Mouse (Mus musculus): Measurements from ENCODE around the gene Hic2. TPM values are rescaled to one million over a fixed set of nuclear protein-coding genes. Genes with fewer than 3 reads are reported as not detected.

The Hic2 gene
- polyA plus RNA-seq, 1 experiment = 1.2 TPM

DNA sequence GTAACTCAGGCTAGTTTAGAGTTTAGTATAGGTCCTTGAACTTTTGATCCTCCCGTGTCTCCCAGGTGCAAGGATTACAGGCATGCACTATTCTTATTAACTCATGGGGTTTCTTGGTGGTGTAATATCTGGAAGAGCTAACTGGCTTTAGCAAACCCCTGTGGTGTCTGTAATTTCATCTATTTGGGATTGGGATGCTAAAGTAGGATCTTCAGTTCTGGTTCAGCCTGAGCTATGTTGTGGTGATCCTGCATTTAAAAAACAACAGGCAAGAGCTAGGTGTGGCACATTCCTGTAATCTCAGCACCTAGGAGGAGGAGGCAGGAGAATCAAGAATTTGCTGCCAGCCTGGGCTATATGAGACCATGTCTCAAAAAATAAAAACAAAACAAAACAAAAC lies 11.6 kb downstream of the Hic2 start:
- 72% methylated on average over 1 of the region's 1 CpGs for WGBS
- TF ChIP-seq CTCF (IDR thresholded peaks at IDR 0.05; ENCODE audit: extremely low read depth, insufficient read depth, insufficient read length, insufficient replicate concordance) (no peak), POLR2A (IDR thresholded peaks at IDR 0.05; ENCODE audit: low read depth, low read length) (no peak)
- H3K4me3 ChIP-seq (ENCODE audit: extremely low read depth, insufficient read depth, insufficient read length) = no peak overlapping the region
- H3K27me3 ChIP-seq (ENCODE audit: control insufficient read depth, insufficient read depth, low read length) = no peaks in the 10 kb centered on the region
- DNase-seq (ENCODE audit: low read depth in 1 of 2, low spot score in 2 of 2) = no peak
- no peaks in the 10 kb centered on the region for H3K4me1 ChIP-seq (ENCODE audit: control insufficient read depth, insufficient read depth, insufficient read length)
- H3K27ac ChIP-seq (ENCODE audit: insufficient read depth, low read length) = no peak overlapping the region
- no peaks in the 10 kb centered on the region for H3K36me3 ChIP-seq (ENCODE audit: control insufficient read depth, insufficient read depth, low read length)

DNA sequence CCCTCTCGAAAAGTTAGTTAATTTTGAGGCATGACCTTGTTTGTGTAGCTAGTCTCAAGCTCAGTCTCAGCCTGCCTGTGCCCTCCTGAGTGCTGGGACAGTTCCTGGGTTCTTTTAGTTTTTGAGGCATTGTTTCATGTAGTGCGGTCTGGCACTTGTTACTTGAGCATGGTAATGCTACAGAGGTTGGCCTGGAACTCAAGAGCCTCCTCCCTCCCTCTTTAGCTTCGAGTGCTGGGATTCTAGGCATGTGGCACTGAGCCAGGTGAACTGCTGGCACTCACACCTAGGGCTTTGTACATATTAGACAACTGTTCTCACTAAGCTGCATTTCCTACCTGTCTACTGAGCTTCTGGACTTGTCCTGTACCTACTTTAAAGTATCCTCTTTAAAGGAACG lies 14.4 kb downstream of the Hic2 start:
- Histone ChIP-seq H3K27me3 (ENCODE audit: control insufficient read depth, insufficient read depth, low read length) (no peaks in the 10 kb centered on the region), H3K4me1 (ENCODE audit: control insufficient read depth, insufficient read depth, insufficient read length) (no peaks in the 10 kb centered on the region), H3K36me3 (ENCODE audit: control insufficient read depth, insufficient read depth, low read length) (no peaks in the 10 kb centered on the region), H3K4me3 (ENCODE audit: extremely low read depth, insufficient read depth, insufficient read length) (no peak overlapping the region), H3K27ac (ENCODE audit: insufficient read depth, low read length) (no peak overlapping the region)
- WGBS = 85% methylated on average over 4 of the region's 4 CpGs
- no peak for TF ChIP-seq POLR2A (IDR thresholded peaks at IDR 0.05; ENCODE audit: low read depth, low read length)
- TF ChIP-seq CTCF (IDR thresholded peaks at IDR 0.05; ENCODE audit: extremely low read depth, insufficient read depth, insufficient read length, insufficient replicate concordance) = no peak
- DNase-seq (ENCODE audit: low read depth in 1 of 2, low spot score in 2 of 2) = no peak

DNA sequence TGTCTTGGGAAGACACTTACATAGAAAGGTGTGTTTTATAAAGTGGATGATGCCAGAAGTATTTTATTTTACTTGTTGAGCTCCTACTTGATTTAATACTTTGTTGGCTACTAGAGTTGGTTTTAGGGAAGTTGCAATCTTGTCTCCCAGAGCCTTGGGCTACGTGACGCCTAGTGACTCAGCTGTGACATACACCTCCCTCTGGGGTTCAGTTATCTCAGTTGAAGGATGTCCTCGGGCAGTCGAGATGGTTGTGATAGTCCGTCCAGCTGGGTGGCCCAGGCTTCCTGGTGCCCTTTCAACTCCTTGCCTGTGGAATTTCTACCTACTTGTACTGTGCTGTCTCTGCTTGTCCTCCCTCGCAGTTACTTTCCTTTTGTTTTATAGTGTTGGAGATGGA lies 15.8 kb downstream of the Hic2 start:
- no peak overlapping the region for H3K4me3 ChIP-seq (ENCODE audit: extremely low read depth, insufficient read depth, insufficient read length)
- no peaks in the 10 kb centered on the region for H3K36me3 ChIP-seq (ENCODE audit: control insufficient read depth, insufficient read depth, low read length)
- no peaks in the 10 kb centered on the region for H3K4me1 ChIP-seq (ENCODE audit: control insufficient read depth, insufficient read depth, insufficient read length)
- 29% methylated on average over 6 of the region's 6 CpGs for WGBS
- TF ChIP-seq CTCF (IDR thresholded peaks at IDR 0.05; ENCODE audit: extremely low read depth, insufficient read depth, insufficient read length, insufficient replicate concordance) (no peak), POLR2A (IDR thresholded peaks at IDR 0.05; ENCODE audit: low read depth, low read length) (no peak)
- no peaks in the 10 kb centered on the region for H3K27me3 ChIP-seq (ENCODE audit: control insufficient read depth, insufficient read depth, low read length)
- no peak overlapping the region for H3K27ac ChIP-seq (ENCODE audit: insufficient read depth, low read length)
- no peak for DNase-seq (ENCODE audit: low read depth in 1 of 2, low spot score in 2 of 2)

DNA sequence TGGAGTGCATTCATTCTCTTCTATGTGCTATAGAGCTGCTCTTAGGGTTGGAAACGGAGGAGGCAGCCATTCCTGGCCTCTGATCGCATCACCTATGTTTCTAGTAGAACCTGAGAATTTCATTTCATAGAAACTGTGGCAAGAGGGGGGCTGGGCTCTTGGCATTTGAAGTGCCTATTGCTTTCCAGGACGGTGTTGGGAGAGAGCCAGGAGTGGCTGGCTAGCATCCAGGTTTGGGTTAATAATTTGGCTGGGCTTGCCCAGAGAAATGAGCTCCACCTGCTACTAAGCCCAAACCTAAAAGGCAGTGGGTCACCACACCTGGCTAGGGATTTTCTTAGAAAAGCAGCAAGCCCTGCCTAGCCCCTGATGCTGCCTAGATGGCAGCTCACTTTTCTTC lies 18.2 kb downstream of the Hic2 start:
- Histone ChIP-seq H3K4me3 (ENCODE audit: extremely low read depth, insufficient read depth, insufficient read length) (no peak overlapping the region), H3K27ac (ENCODE audit: insufficient read depth, low read length) (no peak overlapping the region), H3K36me3 (ENCODE audit: control insufficient read depth, insufficient read depth, low read length) (no peaks in the 10 kb centered on the region), H3K4me1 (ENCODE audit: control insufficient read depth, insufficient read depth, insufficient read length) (no peaks in the 10 kb centered on the region), H3K27me3 (ENCODE audit: control insufficient read depth, insufficient read depth, low read length) (no peaks in the 10 kb centered on the region)
- WGBS = 71% methylated on average over 3 of the region's 3 CpGs
- DNase-seq (ENCODE audit: low read depth in 1 of 2, low spot score in 2 of 2) = no peak
- no peak for TF ChIP-seq POLR2A (IDR thresholded peaks at IDR 0.05; ENCODE audit: low read depth, low read length)

DNA sequence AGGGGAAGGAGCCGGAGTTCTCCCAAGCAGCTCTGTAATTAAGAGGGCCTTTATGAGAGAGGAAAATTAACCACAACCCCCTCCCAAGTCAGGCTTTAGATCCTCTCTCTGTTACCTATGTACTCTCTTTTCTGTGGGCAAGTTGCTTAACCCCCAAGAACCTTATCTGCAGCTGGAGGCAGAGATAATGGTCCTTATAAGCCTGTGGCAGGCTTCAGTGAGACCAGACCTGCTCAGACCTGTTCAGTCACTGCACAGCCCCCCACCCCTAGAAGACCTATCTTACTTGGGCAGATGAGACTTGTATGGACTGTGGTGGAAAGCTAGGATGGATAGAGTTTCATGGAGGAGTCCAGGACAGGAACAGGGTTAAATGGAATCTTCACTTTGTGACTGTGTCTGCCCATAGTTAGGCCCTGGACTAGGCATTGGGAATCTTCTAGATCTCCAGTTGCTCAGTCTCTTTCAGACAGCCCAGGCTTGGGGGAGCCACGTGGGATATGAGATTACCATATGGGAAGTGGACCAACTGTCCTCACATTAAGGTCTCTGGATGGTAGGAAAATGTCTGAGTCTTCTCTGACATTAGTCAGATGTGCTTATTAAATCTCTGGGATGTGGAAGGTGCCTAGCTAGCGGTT lies 18.8 kb downstream of the Hic2 start:
- no peak overlapping the region for H3K27ac ChIP-seq (ENCODE audit: insufficient read depth, low read length)
- no peak for DNase-seq (ENCODE audit: low read depth in 1 of 2, low spot score in 2 of 2)
- H3K4me1 ChIP-seq (ENCODE audit: control insufficient read depth, insufficient read depth, insufficient read length) = no peaks in the 10 kb centered on the region
- no peaks in the 10 kb centered on the region for H3K36me3 ChIP-seq (ENCODE audit: control insufficient read depth, insufficient read depth, low read length)
- WGBS = 75% methylated on average over 3 of the region's 3 CpGs
- TF ChIP-seq POLR2A (IDR thresholded peaks at IDR 0.05; ENCODE audit: low read depth, low read length) = no peak
- TF ChIP-seq CTCF (IDR thresholded peaks at IDR 0.05; ENCODE audit: extremely low read depth, insufficient read depth, insufficient read length, insufficient replicate concordance) = no peak
- H3K4me3 ChIP-seq (ENCODE audit: extremely low read depth, insufficient read depth, insufficient read length) = no peak overlapping the region
- H3K27me3 ChIP-seq (ENCODE audit: control insufficient read depth, insufficient read depth, low read length) = no peaks in the 10 kb centered on the region

DNA sequence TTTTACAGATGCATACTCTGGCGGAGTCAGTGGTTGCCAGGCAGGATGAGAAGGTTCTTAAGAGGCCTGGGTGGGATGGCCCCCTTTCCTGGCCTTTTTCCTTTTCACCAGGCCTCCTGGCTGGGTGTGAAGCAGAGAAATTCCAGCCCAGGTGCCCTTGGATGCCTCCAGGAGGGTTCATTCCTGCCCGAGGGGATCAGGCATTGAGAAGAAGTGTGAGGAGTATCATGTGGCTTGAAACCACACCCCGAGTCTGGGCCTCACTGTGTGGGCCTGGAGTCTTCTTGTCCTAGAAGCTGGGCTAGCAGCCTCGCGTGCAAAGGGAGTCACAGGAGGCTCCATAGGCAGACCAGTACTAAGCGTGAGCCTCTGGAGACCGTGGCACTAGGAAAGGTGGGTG lies 19.5 kb downstream of the Hic2 start:
- H3K36me3 ChIP-seq (ENCODE audit: control insufficient read depth, insufficient read depth, low read length) = 0 out of 2 replicates have a peak, but pooled peaks cover 4% of the 10 kb centered on the region
- no peak for TF ChIP-seq POLR2A (IDR thresholded peaks at IDR 0.05; ENCODE audit: low read depth, low read length)
- no peak for TF ChIP-seq CTCF (IDR thresholded peaks at IDR 0.05; ENCODE audit: extremely low read depth, insufficient read depth, insufficient read length, insufficient replicate concordance)
- H3K27me3 ChIP-seq (ENCODE audit: control insufficient read depth, insufficient read depth, low read length) = no peaks in the 10 kb centered on the region
- H3K4me3 ChIP-seq (ENCODE audit: extremely low read depth, insufficient read depth, insufficient read length) = no peak overlapping the region
- no peak for DNase-seq (ENCODE audit: low read depth in 1 of 2, low spot score in 2 of 2)
- no peak overlapping the region for H3K27ac ChIP-seq (ENCODE audit: insufficient read depth, low read length)
- WGBS = 82% methylated on average over 7 of the region's 7 CpGs
- H3K4me1 ChIP-seq (ENCODE audit: control insufficient read depth, insufficient read depth, insufficient read length) = no peaks in the 10 kb centered on the region

DNA sequence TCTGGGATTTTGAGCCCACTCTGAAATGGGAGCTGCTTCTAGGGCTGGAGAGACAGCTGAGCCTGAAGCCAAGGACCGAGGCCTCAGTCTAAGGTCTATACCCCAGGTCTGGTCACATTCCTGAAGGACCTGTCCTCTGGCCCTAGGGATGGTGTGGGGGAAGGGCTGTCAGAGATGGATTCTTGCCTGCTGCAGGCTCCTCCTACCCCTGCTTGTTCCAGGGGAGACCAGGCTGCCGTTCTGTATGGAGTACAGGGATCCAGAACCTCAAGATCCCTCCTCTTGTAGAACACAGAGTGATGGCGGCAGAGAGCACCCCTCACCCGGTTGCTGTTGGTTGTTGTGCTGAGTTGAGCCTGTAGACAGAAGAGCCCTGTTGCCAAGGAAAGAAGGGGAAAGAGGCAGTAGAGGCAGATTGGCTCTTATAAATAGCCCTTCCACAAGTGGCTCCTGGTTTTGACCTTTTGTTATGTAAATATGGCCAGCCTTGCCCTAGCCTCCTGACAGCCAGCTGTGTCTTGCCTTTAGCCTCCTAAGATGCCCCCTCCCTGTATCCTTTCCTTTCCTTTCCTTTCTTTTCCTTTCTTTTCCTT lies 20.7 kb downstream of the Hic2 start:
- TF ChIP-seq CTCF (IDR thresholded peaks at IDR 0.05; ENCODE audit: extremely low read depth, insufficient read depth, insufficient read length, insufficient replicate concordance) = no peak
- TF ChIP-seq POLR2A (IDR thresholded peaks at IDR 0.05; ENCODE audit: low read depth, low read length) = no peak
- Histone ChIP-seq H3K36me3 (ENCODE audit: control insufficient read depth, insufficient read depth, low read length) (0 out of 2 replicates have a peak, but pooled peaks cover 4% of the 10 kb centered on the region), H3K4me3 (ENCODE audit: extremely low read depth, insufficient read depth, insufficient read length) (no peak overlapping the region), H3K27ac (ENCODE audit: insufficient read depth, low read length) (no peak overlapping the region), H3K27me3 (ENCODE audit: control insufficient read depth, insufficient read depth, low read length) (no peaks in the 10 kb centered on the region), H3K4me1 (ENCODE audit: control insufficient read depth, insufficient read depth, insufficient read length) (no peaks in the 10 kb centered on the region)
- DNase-seq (ENCODE audit: low read depth in 1 of 2, low spot score in 2 of 2) = no peak
- 87% methylated on average over 4 of the region's 4 CpGs for WGBS
